Comparison of ENCODE assay signal across 17 mouse cellular contexts in the genomic region with DNA sequence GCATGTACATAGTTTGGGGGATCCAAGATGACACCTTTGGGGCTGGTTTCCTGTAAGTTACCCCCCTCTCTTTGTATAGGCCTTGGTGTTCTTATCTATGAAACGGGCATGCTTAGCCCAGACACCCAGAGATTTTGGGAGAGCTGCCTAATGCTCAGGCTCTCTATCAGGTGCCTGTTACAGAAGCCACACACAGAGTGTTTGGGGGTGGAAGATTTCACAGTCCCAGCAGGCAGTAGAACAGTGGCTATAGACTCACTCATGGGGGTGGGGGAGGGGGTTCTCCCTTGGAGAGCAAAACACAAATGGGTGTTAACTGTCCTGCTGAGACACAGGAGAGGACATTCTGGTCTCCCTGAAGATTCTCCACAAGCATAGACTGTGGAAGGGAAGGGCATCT. TPM values are rescaled to one million over a fixed set of nuclear protein-coding genes. Genes with fewer than 3 reads are reported as not detected.
DNase-seq lines count a peak whose midpoint lies in the region; ATAC-seq and TF ChIP-seq lines count a peak whose summit lies in the region.
"Had no signal": no experiment of that assay in that cellular context is flagged by ENCODE, and none has a peak within 500 bp of the region (broad histone marks: within the 10 kb centered on the region; RNA-seq: fewer than 3 reads in every experiment).

No protein-coding gene starts in this region.

- H3K27ac ChIP-seq in heart, embryonic 13.5 days (replicated peaks), result 0 out of 2 replicates have a peak overlapping the region, but pooled peaks have one; percentile 37
- no peak overlapping the region for H3K27ac ChIP-seq in heart, embryonic 11.5 days (ENCODE audit: low read depth, low read length)
- peak overlapping the region; percentile 83 for H3K27ac ChIP-seq in liver, adult 2 months (replicated peaks; ENCODE audit: insufficient read depth, low read depth, low read length)
- peak overlapping the region; percentile 70 for H3K27ac ChIP-seq in intestine, embryonic 15.5 days
- peak overlapping the region; percentile 96 for H3K27ac ChIP-seq in small intestine, adult 2 months (ENCODE audit: insufficient read depth, low read depth, low read length)
- no peak overlapping the region for H3K27ac ChIP-seq in thymus, adult 2 months (ENCODE audit: control insufficient read depth, insufficient read depth, low read length)
- H3K27ac ChIP-seq: embryonic facial prominence, embryonic 13.5 days had no signal

- no peaks in the 10 kb centered on the region for H3K9me3 ChIP-seq in heart, embryonic 13.5 days
- H3K9me3 ChIP-seq in heart, embryonic 11.5 days (replicated peaks; ENCODE audit: control insufficient read depth, low read length), result no peaks in the 10 kb centered on the region
- H3K9me3 ChIP-seq in intestine, embryonic 15.5 days, result no peaks in the 10 kb centered on the region
- H3K9me3 ChIP-seq: embryonic facial prominence, embryonic 13.5 days; limb, embryonic 12.5 days had no signal

- no peak overlapping the region for H3K9ac ChIP-seq in heart, embryonic 13.5 days
- H3K9ac ChIP-seq in heart, embryonic 11.5 days (ENCODE audit: low read depth, low read length), result no peak overlapping the region
- H3K9ac ChIP-seq in liver, adult 2 months (ENCODE audit: low read depth, low read length), result no peak overlapping the region
- no peak overlapping the region for H3K9ac ChIP-seq in intestine, embryonic 15.5 days
- H3K9ac ChIP-seq: embryonic facial prominence, embryonic 13.5 days; limb, embryonic 12.5 days had no signal

- ATAC-seq in heart, embryonic 13.5 days (ENCODE audit: extremely low read depth, insufficient number of reproducible peaks, low FRiP score, low TSS enrichment), result no peak
- ATAC-seq in heart, embryonic 11.5 days (replicated peaks; ENCODE audit: insufficient number of reproducible peaks, low FRiP score, low TSS enrichment), result no peak
- ATAC-seq in intestine, embryonic 15.5 days, result no peak
- ATAC-seq: hindbrain, embryonic 16.5 days; Patski had no signal

- no peak for TF ChIP-seq CTCF in liver, adult 2 months (IDR thresholded peaks at IDR 0.05; ENCODE audit: low read depth, low read length)
- TF ChIP-seq CTCF in small intestine, adult 2 months (IDR thresholded peaks at IDR 0.05; ENCODE audit: extremely low read depth, insufficient read length, insufficient replicate concordance, low read depth, low read length), result no peak
- TF ChIP-seq CTCF in thymus, adult 2 months (IDR thresholded peaks at IDR 0.05; ENCODE audit: borderline replicate concordance, control insufficient read depth, extremely low read depth, insufficient read depth, low read length, poor library complexity), result no peak

- peaks cover 74% of the 10 kb centered on the region for H3K4me1 ChIP-seq in heart, embryonic 13.5 days
- H3K4me1 ChIP-seq in heart, embryonic 11.5 days (ENCODE audit: control insufficient read depth, insufficient read depth, low read length), result peaks cover 23% of the 10 kb centered on the region
- H3K4me1 ChIP-seq in liver, adult 2 months (ENCODE audit: control insufficient read depth, insufficient read depth, low read length), result peaks cover 92% of the 10 kb centered on the region
- H3K4me1 ChIP-seq in intestine, embryonic 15.5 days (replicated peaks), result peaks cover 57% of the 10 kb centered on the region
- peaks cover 82% of the 10 kb centered on the region for H3K4me1 ChIP-seq in small intestine, adult 2 months (ENCODE audit: control insufficient read depth, insufficient read depth, insufficient read length, low read length)
- H3K4me1 ChIP-seq in thymus, adult 2 months (replicated peaks; ENCODE audit: control insufficient read depth, insufficient read depth, low read length), result peaks cover 54% of the 10 kb centered on the region

- DNase-seq in liver, adult 2 months (ENCODE audit: extremely low read depth, low read depth, low spot score), result no peak
- DNase-seq in liver, result no peak
- no peak for DNase-seq in thymus, adult 2 months
- no peak for DNase-seq in yolk sac, embryonic 10.5 days (ENCODE audit: low spot score)
- DNase-seq: B cell, adult 2 months; cerebellum, adult 11 months; gastrocnemius, postnatal 36 days; midbrain, embryonic 14.5 days; right cerebral cortex, adult 18-20 months had no signal

- H3K4me2 ChIP-seq in heart, embryonic 13.5 days, result no peak overlapping the region
- no peak overlapping the region for H3K4me2 ChIP-seq in heart, embryonic 11.5 days
- H3K4me2 ChIP-seq in intestine, embryonic 15.5 days (replicated peaks), result no peak overlapping the region
- H3K4me2 ChIP-seq: embryonic facial prominence, embryonic 13.5 days; limb, embryonic 12.5 days had no signal

- no peak for TF ChIP-seq POLR2A in liver, adult 2 months (IDR thresholded peaks at IDR 0.05; ENCODE audit: extremely low read depth, insufficient read depth, low read length)
- no peak for TF ChIP-seq POLR2A in small intestine, adult 2 months (IDR thresholded peaks at IDR 0.05; ENCODE audit: low read depth, low read length)
- TF ChIP-seq POLR2A in thymus, adult 2 months (IDR thresholded peaks at IDR 0.05; ENCODE audit: control insufficient read depth, extremely low read depth, insufficient read depth, low read length, poor library complexity), result no peak

- H3K79me2 ChIP-seq in liver, adult 2 months (ENCODE audit: control insufficient read depth, insufficient read depth, low read length), result peaks cover 69% of the 10 kb centered on the region

- peaks cover 22% of the 10 kb centered on the region for H3K36me3 ChIP-seq in heart, embryonic 13.5 days
- no peaks in the 10 kb centered on the region for H3K36me3 ChIP-seq in heart, embryonic 11.5 days (ENCODE audit: control insufficient read depth, insufficient read depth, low read length)
- H3K36me3 ChIP-seq in liver, adult 2 months (ENCODE audit: control insufficient read depth, insufficient read depth, low read length), result peaks cover 31% of the 10 kb centered on the region
- 0 out of 2 replicates have a peak, but pooled peaks cover 4% of the 10 kb centered on the region for H3K36me3 ChIP-seq in intestine, embryonic 15.5 days
- H3K36me3 ChIP-seq in small intestine, adult 2 months (ENCODE audit: control insufficient read depth, insufficient read depth, low read length), result peaks cover 2% of the 10 kb centered on the region
- H3K36me3 ChIP-seq in thymus, adult 2 months (ENCODE audit: control insufficient read depth, insufficient read depth, low read length), result peaks cover 16% of the 10 kb centered on the region

- 47% methylated on average over 1 of the region's 1 CpGs for WGBS in heart, embryonic 13.5 days
- 65% methylated on average over 1 of the region's 1 CpGs for WGBS in heart, embryonic 11.5 days (ENCODE audit: insufficient replicate concordance)
- WGBS in liver, adult 2 months, result 48% methylated on average over 1 of the region's 1 CpGs
- WGBS in intestine, embryonic 15.5 days, result 75% methylated on average over 1 of the region's 1 CpGs
- WGBS in small intestine, adult 2 months, result 58% methylated on average over 1 of the region's 1 CpGs
- 90% methylated on average over 1 of the region's 1 CpGs for WGBS in thymus, adult 2 months

- H3K27me3 ChIP-seq in heart, embryonic 13.5 days (replicated peaks), result peaks cover 57% of the 10 kb centered on the region
- H3K27me3 ChIP-seq in heart, embryonic 11.5 days (ENCODE audit: control insufficient read depth, insufficient read depth, low read length), result peaks cover 32% of the 10 kb centered on the region
- H3K27me3 ChIP-seq in liver, adult 2 months (ENCODE audit: control insufficient read depth, insufficient read depth, low read length), result no peaks in the 10 kb centered on the region
- no peaks in the 10 kb centered on the region for H3K27me3 ChIP-seq in intestine, embryonic 15.5 days (replicated peaks)
- H3K27me3 ChIP-seq in small intestine, adult 2 months (ENCODE audit: control insufficient read depth, insufficient read depth, low read length), result no peaks in the 10 kb centered on the region
- H3K27me3 ChIP-seq in thymus, adult 2 months (ENCODE audit: control insufficient read depth, insufficient read depth, low read length), result no peaks in the 10 kb centered on the region
- H3K27me3 ChIP-seq: embryonic facial prominence, embryonic 13.5 days; limb, embryonic 12.5 days; Patski had no signal

- H3K4me3 ChIP-seq in heart, embryonic 13.5 days, result no peak overlapping the region
- H3K4me3 ChIP-seq in heart, embryonic 11.5 days (ENCODE audit: low read depth, low read length), result no peak overlapping the region
- H3K4me3 ChIP-seq in liver, adult 2 months (ENCODE audit: insufficient read depth, low read depth, low read length), result no peak overlapping the region
- H3K4me3 ChIP-seq in intestine, embryonic 15.5 days (replicated peaks), result no peak overlapping the region
- no peak overlapping the region for H3K4me3 ChIP-seq in small intestine, adult 2 months (ENCODE audit: low read depth, low read length)
- no peak overlapping the region for H3K4me3 ChIP-seq in thymus, adult 2 months (ENCODE audit: control insufficient read depth, insufficient read depth, low read length)
- H3K4me3 ChIP-seq: embryonic facial prominence, embryonic 13.5 days; limb, embryonic 12.5 days had no signal

RNA-seq across cellular contexts. Expression of a gene that starts 10.5 kb away (rescaled TPM):
- 37.4 and 45.8 TPM in 2 replicates for polyA plus RNA-seq in heart, embryonic 13.5 days (2015; fragmentation: Nextera tagmentation; extraction: Ambion mirVana)
- polyA plus RNA-seq in heart, embryonic 11.5 days (2014; fragmentation: Nextera tagmentation; extraction: Ambion mirVana), result 17.4 and 20.5 TPM in 2 replicates
- 85.5 and 109 TPM in 2 replicates for total RNA-seq in liver, adult 2 months (2014; rRNA removed)
- 225 and 231 TPM in 2 replicates for polyA plus RNA-seq in liver, adult 2 months (2012; rRNA removed)
- polyA plus RNA-seq in intestine, embryonic 15.5 days (2015; fragmentation: Nextera tagmentation; extraction: Ambion mirVana), result 109 and 115 TPM in 2 replicates
- 30.7 and 71.2 TPM in 2 replicates for polyA plus RNA-seq in small intestine, adult 2 months (2012; rRNA removed)
- 224 and 227 TPM in 2 replicates for polyA plus RNA-seq in thymus, adult 2 months (2012; rRNA removed)

Comparison
In these comparisons a context has a peak if more than half of its experiments do, and no peak if none do; other contexts are left out.
1. H3K27ac ChIP-seq: peak in heart, embryonic 13.5 days (single experiment), liver, adult 2 months (single experiment), intestine, embryonic 15.5 days (single experiment) and small intestine, adult 2 months (single experiment); none in heart, embryonic 11.5 days (single experiment) and thymus, adult 2 months (single experiment).